Mouse (Mus musculus) heart, postnatal 10 days (tissue): ENCODE measurements around the gene Galnt6. TPM values are rescaled to one million over a fixed set of nuclear protein-coding genes. Genes with fewer than 3 reads are reported as not detected.

Experiments used
- DNase-seq, 2 experiments: peaks; one replicate each; pipeline ENCODE4 v3.0.0; 2021
- intact Hi-C: fragments of 180-260 bp; cut with DNase I; formaldehyde crosslinking; loops from one replicate; pipeline ENCODE4 v1.15.1; 2025
- total RNA-seq, 2 experiments: library from RNA; stranded (reverse); gene quantifications; 2 replicates each; pipeline ENCODE4 v1.2.3; 2021

The Galnt6 gene
- total RNA-seq, 2 experiments from 2014 or later = 1.7 TPM

DNA sequence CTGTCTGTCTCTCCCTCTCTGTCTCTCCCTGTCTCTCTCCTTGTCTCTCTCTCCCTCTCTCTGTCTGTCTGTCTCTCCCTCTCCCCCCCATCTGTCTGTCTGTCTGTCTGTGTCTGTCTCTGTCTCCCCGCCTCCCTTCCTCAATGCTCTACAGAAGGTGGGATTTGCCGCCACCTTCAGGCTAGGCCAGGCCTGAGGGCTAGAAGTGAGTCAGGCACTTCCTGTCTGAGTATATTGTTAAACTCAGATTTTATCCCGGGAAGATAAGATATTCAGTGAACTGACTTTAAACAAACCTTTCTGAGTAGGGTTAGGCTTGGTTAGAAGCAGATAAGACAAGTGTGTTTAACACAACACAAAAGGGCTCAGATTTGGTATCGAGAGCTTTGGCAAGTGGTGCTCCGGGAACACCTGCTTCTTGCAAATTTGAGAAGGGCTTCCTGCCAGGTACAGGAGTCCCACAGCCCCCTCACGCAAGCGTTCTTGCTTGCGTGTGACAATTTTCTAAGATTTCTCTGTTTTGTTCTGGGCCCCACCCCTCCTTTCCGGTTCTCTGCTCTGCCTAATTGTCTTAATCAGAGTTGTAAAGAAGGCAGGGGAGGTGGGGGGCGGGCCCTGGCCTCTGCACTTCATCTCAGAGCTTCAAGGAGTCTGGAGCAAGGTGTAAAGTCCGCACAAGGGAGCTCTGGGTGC is 25.8 kb upstream of the Galnt6 start:
- intact Hi-C loops = loop anchor here (5.0 kb wide), 2 partner anchors 242 to 287 kb away; no protein-coding TSS in a partner anchor
- peak; percentile 45 to 55 for DNase-seq

DNA sequence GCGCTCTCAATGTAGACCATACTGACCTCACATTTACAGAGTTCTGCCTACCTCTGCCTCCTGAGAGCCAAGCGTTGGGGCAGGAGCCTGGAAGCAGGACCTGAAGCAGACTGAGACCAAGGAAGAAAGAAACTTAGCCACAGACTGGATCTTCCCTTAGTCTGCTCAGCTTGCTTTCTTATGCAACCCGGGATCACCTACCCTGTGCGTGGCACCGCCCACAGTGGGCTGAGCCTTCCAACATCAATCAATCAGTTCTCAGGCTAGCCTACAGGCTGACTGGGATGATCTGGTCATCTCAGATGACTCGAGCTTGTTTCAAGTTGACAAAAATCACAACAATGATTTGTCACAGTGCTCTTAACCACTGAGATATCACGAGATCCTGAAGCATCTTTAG is 24.9 kb upstream of the Galnt6 start:
- intact Hi-C loops = no loop called here
- DNase-seq = no peak

DNA sequence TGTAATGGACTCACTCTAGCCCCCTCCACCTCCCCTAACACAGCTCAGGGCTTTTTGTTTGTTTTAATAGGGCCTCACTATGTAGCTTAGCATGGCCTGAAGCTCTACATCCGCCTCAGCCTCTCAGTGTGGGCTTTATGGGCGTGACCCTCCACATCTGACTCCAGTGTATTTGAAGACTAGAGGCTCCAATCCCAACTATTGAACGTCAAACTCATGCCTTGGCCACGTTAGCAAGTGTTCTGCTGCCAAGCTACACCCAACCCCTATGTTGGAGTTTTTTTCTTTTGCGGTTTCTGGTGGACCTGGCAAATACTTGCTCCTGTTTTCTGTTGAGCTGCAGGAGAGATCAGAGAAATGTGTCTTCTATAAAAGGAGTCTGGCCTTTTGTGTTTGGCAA is 23.9 kb upstream of the Galnt6 start:
- intact Hi-C loops = no loop called here
- DNase-seq = no peak

DNA sequence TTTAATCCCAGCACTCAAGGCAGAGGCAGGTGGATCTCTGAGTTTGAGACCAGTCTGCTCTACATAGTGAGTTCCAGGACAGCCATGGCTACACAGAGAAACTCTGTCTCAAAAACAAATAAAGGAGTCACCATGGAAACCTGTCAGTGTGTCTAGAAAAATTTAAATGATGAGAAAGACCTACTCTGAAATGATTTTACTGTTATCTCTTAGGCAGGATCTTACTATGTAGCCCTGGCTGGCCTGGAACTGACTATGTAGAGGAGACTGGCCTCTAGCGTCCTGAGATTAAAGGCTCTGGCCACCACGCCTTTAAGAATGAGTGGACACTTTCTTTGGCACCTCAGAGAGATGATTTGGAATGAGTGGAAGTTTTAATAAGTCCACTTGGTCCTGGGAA is 23.3 kb upstream of the Galnt6 start:
- intact Hi-C loops = no loop called here
- DNase-seq = no peak

DNA sequence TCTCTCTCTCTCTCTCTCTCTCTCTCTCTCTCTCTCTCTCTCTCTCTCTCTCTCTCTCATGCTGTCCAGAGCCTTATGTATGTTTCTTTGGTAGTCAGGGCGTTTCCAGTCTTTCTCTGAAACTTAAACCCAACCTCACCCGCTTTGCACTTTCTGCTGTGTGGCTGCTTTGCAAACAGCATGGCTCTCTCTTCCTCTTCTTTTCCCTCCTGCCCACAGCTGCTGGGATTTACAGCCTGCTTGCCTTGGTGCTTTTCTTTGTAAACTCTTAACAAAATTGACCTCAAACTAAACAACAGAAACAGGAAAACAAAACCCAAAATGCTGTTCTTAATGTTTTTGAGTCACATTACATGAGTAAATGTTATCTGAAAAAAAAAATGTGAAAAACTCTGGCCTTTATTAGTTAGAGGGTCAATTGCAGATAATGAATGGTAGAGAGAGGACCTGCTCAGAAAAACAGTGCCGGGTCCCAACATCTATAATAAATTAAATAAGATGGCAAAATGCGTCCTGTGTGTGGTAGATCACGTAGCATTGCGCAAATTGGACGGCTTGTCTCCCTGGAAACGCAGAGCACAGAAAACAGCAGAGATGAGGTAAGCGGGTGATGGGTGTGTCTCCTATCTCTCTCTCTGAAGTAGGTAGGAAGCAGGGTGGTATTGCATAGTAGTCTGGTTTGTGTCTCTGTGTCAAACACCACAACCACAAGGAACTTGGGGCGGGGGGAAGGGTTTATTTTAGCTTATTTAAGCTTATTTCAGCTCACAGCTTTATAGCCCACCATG is 20.8 kb upstream of the Galnt6 start:
- DNase-seq = no peak
- intact Hi-C loops = no loop called here

DNA sequence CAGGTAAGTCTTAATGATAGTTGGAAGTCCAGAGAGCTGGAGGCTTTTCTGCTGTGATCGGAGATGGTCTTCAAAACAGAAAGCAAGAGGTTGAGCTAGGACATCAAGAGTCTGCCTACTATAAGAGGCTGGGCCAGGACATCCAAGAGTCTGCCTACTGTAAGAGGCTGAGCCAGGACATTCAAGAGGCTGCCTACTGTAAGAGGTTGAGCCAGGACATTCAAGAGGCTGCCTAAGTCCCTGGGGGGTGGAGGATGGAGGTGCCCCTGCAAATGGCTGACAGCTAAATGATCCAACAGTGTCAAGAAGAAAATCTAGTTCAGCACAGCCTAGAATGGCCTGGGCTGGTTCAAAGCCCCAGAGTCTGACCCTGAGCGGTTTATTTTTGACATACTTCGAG is 19.4 kb upstream of the Galnt6 start:
- DNase-seq = no peak
- intact Hi-C loops = no loop called here

DNA sequence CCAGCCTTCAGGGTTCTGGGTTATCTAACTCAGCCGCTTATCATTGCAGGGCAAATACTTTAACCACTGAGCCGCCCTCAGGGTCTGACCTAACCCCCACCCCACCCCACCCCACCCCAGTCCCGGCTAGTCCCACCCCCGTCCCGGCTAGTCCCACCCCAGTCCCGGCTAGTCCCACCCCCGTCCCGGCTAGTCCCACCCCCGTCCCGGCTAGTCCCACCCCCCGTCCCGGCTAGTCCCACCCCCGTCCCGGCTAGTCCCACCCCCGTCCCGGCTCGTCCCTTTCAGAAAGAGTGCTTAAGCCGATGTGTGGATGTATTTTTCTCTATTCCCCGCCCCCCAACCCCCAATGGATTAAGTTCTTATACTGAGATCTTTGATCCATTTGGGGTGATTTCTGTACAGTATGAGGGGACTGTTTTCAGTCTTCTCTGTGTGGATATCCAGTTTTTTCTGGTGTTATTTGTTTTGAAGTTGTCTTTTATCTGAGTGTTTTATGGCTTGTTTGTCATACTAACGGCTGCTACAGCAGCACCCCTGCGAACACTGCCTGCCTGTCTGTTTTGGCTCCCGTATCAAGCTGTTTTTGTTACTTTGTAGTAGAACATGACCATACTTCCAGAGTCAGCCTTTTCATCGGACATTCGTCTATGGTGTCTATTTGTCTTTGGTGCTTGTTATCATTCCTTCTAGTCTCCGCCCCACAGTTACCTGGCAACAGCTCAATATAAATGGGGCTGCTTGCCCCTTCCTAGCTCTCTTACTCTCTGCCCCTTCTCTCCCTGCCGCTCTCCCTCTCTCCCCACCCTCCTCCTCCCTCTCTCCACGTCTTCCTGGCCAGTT is 18.2 kb upstream of the Galnt6 start:
- peak in 1 of 2 experiments; percentile 30 for DNase-seq
- intact Hi-C loops = no loop called here

DNA sequence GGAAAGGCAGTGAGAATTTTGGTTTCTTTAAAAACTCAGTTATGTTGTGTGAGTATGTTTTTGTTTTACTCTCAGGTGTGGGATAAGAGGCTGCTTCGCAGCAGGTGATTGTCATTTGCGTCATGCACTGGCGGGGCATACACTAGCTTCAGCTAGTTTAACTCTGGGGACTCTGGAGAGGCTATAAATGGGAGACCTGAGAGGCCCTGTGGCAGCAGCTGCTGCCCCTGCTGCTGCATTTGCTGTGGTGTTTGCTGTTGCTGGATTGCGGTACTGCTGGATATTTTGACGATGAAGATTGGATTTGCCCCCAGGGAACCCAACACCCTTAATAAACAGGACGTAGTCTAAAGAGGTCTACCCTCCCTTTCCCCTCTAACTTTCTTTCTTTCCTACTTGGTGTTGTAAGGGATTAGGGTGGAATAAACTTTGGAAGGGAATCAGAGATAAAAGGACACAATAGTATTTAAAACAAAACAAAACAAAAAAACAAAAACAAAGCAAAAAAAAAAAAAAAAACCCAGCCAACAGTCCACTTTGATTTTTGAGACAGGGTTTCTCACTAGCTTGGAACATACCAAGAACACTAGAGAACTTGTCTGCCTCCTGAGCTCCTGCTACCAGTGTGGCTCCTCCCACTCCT is 17.4 kb upstream of the Galnt6 start:
- intact Hi-C loops = no loop called here
- no peak for DNase-seq

DNA sequence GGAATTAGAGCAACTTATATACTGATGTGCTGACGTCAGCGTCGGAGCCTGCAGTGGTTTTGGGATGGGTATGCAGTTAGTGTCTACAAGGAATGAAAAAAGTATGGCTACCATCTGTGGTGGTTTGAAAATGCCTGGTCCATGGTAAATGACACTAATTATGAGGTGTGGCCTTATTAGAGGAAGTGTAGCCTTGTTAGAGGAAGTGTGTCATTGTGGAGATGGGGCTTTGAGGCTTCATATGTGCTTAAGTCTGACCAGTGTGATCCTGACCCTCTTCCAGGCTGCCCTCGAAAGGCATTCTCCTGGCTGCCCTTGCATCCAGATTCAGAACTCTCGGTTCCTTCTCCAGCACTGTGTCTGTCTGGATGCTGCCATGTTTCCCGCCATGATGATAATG is 14.1 kb upstream of the Galnt6 start:
- no peak for DNase-seq
- intact Hi-C loops = no loop called here

DNA sequence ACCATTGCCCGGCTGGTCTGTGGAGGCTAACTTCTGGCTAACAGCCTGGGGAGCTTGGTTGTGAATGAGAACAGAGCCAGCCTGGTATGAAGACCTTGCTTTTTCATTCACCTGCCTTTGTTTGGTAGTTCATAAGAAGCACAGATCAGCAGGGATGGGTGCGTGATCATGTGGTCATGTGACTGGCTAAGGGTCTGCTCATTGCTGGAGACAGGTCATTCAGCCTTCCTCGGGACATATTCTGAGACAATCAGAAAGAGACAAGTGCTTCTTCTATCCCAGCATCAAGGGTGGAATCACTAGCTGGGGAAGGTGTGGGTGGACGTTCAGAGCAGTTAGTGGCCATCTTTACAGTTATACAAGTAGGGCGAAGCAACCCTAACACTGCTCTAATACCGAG is 10.3 kb upstream of the Galnt6 start:
- intact Hi-C loops = no loop called here
- no peak for DNase-seq

DNA sequence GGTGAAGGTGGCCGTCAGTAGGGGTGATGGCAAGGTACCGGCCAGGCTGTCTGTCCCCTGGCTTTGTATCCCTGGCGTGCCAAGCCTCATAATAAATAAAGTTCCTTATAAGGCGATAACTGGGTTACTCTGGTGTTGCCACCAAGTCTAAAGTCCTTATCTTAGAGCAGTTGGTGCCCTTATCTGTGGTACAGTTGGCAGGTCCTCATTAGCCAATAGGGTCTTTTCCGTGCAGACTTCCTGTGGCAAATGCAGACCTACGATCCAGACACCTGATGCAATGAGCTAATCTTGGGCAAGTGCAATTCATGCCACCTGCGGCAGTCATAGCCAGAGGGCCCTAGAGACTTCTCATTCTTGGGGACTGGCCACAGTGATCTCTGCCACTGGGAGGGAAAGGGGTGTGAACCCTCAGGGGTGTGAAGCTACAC is 9.2 kb upstream of the Galnt6 start:
- intact Hi-C loops = no loop called here
- DNase-seq = peak in 1 of 2 experiments; percentile 27

DNA sequence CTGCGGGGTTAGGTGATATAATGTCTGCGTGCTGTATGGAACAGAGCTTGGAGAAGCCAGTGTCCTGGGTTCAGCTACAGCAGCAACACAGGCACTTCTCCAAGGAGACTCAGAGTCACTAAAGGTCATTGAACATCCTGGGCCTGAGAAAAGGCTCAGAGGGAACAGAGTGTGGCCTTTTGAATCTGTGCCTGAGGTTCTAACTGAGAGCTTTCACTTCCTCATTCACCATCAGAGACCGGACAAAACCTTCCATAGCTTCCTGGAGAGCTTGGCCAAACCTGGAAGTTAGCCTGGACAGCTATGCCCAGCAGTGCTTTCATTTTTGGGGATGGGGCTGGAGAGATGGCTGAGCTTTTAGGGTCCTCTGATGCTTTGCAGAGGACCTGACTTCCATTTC is 8.5 kb upstream of the Galnt6 start:
- DNase-seq = no peak
- intact Hi-C loops = no loop called here

DNA sequence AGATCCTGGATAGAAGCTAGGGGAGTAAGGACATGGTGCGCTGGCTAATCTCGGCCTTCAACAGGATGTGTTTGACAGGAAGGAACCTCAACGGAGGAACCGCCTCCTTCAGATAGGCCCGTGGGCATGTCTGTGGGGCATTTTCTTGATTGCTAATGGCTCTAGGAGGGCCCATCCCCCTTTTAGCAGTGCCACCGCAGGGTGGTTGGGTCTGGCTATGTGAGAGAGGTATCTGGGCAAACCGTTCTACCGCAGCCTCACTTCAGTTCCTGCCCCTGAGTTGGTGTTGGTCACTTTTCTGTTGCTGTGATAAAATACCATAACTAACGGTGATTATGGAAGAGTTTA is 6.8 kb upstream of the Galnt6 start:
- no peak for DNase-seq
- intact Hi-C loops = no loop called here

DNA sequence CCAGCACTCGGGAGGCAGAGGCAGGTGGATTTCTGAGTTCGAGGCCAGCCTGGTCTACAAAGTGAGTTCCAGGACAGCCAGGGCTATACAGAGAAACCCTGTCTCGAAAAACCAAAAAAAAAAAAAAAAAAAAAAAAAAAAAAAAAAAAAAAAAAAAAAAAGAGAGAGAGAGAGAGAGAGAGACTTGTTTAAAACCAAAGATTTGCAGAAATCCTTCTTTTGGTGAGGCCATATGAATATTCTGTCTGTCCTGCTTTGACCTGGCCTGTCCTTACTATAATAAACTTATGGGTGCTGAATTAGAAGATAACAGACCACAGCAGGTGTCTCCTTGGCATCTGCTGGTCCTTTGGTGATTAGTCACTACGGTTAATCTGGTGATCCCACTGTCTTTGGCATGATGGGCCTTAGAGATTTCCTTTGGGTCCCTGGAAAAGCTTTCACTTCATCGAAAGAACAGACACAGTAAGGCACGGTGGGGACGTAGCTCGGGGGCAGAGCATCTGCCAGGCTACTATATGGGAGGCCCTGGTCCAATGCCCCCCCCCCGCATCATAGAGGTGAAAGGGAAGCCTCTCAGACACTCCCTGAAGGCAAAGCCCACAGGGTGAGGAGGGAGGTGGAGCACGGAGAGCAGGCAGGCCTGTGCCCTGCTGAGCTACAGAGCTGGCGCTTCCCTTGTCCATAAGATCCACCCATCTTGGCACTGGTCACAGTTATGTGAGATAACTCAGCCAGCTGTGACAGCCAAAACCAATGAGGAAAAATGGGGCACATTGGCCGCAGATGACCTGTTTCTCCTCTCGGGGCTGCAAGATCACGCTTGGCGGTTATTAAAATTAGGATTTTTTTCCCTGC is 6.1 kb upstream of the Galnt6 start:
- intact Hi-C loops = no loop called here
- DNase-seq = peak in 1 of 2 experiments; percentile 47

DNA sequence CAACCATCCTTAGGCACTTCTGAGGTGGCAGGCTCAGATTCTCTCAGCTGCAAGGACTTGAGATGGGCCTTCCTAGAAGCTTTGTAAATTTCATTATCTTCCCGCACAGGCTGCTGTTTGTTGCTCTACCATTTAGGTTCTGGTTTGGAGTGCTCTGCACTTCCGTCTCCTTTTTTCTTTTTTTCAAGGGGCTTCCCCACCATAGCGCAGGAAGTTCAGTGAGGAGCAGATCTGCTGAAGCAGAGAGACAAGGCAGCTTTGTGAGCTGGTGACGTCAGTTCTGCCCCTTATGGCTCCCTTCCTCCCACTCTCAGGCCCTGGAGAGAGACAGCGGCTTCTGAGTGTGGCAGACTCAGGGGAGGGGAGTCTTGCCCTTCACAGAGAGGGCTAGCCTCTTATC is 3.4 kb upstream of the Galnt6 start:
- DNase-seq = peak; percentile 36 to 58
- intact Hi-C loops = no loop called here

DNA sequence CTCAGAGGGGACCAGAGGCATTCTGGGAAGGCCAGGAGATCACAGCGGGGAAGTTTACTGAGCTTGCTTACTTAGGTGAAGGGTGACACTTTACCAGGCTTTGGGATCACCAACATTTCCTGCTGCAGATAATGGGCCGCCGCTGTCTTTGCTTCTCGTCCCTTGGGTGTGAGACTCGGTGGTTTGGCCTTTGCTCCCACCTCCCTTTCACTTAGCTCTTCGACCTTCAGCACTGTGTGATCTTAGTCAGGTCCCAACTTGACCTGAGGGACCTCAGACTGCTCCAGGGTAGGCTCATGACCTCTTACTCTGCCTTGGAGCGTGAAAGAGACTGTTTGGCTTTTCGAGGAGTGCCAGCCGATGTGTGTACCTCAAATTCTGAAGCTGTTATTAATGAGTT is 1.9 kb upstream of the Galnt6 start:
- intact Hi-C loops = no loop called here
- no peak for DNase-seq

DNA sequence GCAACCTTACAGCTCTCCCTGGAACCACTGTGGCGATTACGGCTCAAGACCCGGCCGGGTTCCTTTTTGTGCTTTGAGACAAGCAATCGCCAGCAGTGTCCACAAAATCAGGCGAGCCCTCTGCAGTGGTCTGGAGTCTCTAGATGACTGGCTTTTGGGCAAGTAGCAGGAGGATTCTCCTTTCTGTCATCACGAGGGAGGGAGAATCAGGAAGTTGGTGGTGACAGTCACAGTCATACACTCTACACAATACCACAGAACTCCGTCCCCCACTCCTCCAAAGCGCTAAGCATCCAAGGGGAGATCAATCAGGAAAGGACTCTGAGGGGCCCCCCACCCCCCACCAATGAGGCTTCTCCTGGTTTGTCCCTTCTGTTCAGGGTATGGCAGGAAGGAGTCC is 590 bp downstream of the Galnt6 start:
- DNase-seq = no peak
- intact Hi-C loops = no loop called here

DNA sequence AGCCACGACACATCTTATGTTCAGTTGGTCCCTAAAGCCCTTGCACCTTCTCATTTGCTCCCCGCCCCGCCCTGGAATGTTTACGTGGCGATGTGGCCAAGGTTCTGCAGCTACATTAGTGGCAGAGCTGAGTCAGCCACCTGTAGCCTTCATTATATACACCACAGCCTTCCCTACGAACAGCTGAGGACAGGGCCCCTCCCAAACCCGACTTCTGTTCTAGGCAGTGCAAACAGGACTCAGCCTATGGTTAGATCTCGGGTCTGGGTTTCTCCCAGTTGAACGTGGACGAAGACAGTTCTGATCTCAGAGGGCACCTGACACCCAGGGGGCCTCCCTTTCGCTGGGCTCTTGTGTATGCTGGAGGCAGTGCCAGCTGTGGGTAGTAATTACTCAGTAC is 1.3 kb downstream of the Galnt6 start:
- DNase-seq = no peak

DNA sequence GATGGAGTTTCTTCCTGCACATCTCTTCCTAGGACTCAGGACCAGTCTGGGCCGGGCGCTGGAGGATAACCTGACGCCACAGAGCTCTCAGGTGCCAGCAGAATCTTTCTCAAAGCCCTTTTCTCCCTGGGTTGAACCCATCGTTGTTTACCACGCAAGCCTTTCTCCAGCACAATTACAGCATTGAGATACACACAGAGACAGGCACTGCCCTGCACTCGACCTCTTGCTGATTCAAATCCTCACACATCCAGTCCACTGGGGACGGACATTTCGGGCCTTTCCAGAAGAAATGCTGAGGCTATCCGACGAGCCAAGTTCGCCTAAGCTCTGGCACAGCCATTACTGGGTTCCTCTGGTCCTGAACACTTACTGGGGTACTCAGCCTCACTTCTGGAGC is 2.5 kb downstream of the Galnt6 start:
- no peak for DNase-seq

More for the DNA sequence above, 1.3 kb downstream of the Galnt6 start:
- intact Hi-C loops = no loop called here

DNA sequence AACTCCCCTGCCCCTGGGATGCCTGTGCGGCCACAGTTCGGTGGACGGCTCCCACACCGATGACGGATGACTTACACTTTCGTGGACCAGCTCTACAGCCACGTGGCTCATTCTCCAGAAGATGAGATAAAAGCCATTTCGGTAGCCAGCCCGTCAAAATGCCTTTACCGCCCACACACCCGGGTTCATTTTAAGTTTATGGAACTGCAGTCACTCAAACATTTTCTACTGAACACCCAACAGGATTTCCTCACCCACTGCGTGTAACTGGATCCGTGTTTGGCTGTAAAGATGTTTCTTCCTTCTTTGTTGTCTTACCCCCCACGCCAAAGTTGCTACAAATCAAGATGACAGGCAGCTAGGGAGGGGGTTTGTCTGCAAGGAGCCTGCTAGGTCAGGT is 5.7 kb downstream of the Galnt6 start:
- intact Hi-C loops = no loop called here
- DNase-seq = peak in 1 of 2 experiments; percentile 48

More for the DNA sequence above, 2.5 kb downstream of the Galnt6 start:
- intact Hi-C loops = no loop called here
